Mouse (Mus musculus): Measurements from ENCODE around the gene St7. TPM values are rescaled to one million over a fixed set of nuclear protein-coding genes. Genes with fewer than 3 reads are reported as not detected.

Gene St7
- total and polyA plus RNA-seq, 2 experiments from 2014 or later: 41.9 to 67.3 TPM

- Histone ChIP-seq H3K27me3 (ENCODE audit: insufficient read depth, low read length) (no peaks in the 10 kb centered on the region), H3K27ac (ENCODE audit: low read depth, low read length) (no peak overlapping the region), H3K4me3 (ENCODE audit: low read depth, low read length) (no peak overlapping the region), H3K36me3 (ENCODE audit: insufficient read depth) (no peaks in the 10 kb centered on the region), H3K9ac (no peak overlapping the region), H3K4me2 (ENCODE audit: low read depth) (no peak overlapping the region), H3K4me1 (ENCODE audit: insufficient read depth) (no peaks in the 10 kb centered on the region), H3K9me3 (ENCODE audit: low read length) (no peaks in the 10 kb centered on the region)
- 50% methylated on average over 3 of the region's 3 CpGs for WGBS
- DNase-seq (peak; percentile 48), ATAC-seq (peak; percentile 64)
- no peak for TF ChIP-seq CTCF (IDR thresholded peaks at IDR 0.05; ENCODE audit: low read depth)
Measured at GRCm38 (mm10) chr6:17974416-17974815, 281.7 kb downstream of the St7 start.

- Histone ChIP-seq H3K27me3 (ENCODE audit: insufficient read depth, low read length) (no peaks in the 10 kb centered on the region), H3K36me3 (ENCODE audit: insufficient read depth) (no peaks in the 10 kb centered on the region), H3K27ac (ENCODE audit: low read depth, low read length) (no peak overlapping the region), H3K9me3 (ENCODE audit: low read length) (no peaks in the 10 kb centered on the region), H3K4me3 (ENCODE audit: low read depth, low read length) (no peak overlapping the region), H3K4me2 (ENCODE audit: low read depth) (no peak overlapping the region), H3K4me1 (ENCODE audit: insufficient read depth) (no peaks in the 10 kb centered on the region), H3K9ac (no peak overlapping the region)
- no peak for DNase-seq
- no peak for TF ChIP-seq CTCF (IDR thresholded peaks at IDR 0.05; ENCODE audit: low read depth)
- WGBS: 55% methylated on average over 1 of the region's 1 CpGs
- no peak for ATAC-seq
Measured at GRCm38 (mm10) chr6:17977165-17977564, 284.4 kb downstream of the St7 start.

GRCm38 (mm10) chr6:17978324-17978723 lies 285.6 kb downstream of the St7 start:
- Histone ChIP-seq H3K27ac (ENCODE audit: low read depth, low read length) (no peak overlapping the region), H3K4me1 (ENCODE audit: insufficient read depth) (no peaks in the 10 kb centered on the region), H3K36me3 (ENCODE audit: insufficient read depth) (no peaks in the 10 kb centered on the region), H3K9ac (no peak overlapping the region), H3K27me3 (ENCODE audit: insufficient read depth, low read length) (no peaks in the 10 kb centered on the region), H3K4me2 (ENCODE audit: low read depth) (no peak overlapping the region), H3K9me3 (ENCODE audit: low read length) (no peaks in the 10 kb centered on the region), H3K4me3 (ENCODE audit: low read depth, low read length) (no peak overlapping the region)
- ATAC-seq (no peak), DNase-seq (no peak)
- no peak for TF ChIP-seq CTCF (IDR thresholded peaks at IDR 0.05; ENCODE audit: low read depth)
- WGBS: 74% methylated on average over 5 of the region's 5 CpGs

- Histone ChIP-seq H3K27me3 (ENCODE audit: insufficient read depth, low read length) (no peaks in the 10 kb centered on the region), H3K27ac (ENCODE audit: low read depth, low read length) (no peak overlapping the region), H3K9ac (no peak overlapping the region), H3K4me3 (ENCODE audit: low read depth, low read length) (no peak overlapping the region), H3K36me3 (ENCODE audit: insufficient read depth) (no peaks in the 10 kb centered on the region), H3K4me1 (ENCODE audit: insufficient read depth) (no peaks in the 10 kb centered on the region), H3K4me2 (ENCODE audit: low read depth) (no peak overlapping the region), H3K9me3 (ENCODE audit: low read length) (0 out of 2 replicates have a peak, but pooled peaks cover 2% of the 10 kb centered on the region)
- TF ChIP-seq CTCF (IDR thresholded peaks at IDR 0.05; ENCODE audit: low read depth): no peak
- no peak for DNase-seq
- no peak for ATAC-seq
- WGBS: 68% methylated on average over 3 of the region's 3 CpGs
Measured at GRCm38 (mm10) chr6:17978881-17979280, 286.1 kb downstream of the St7 start.

- no peak overlapping the region for H3K4me3 ChIP-seq (ENCODE audit: low read depth, low read length)
- DNase-seq (no peak), ATAC-seq (no peak)
- WGBS: 78% methylated on average over 1 of the region's 1 CpGs
- H3K27ac ChIP-seq (ENCODE audit: low read depth, low read length): no peak overlapping the region
- H3K4me1 ChIP-seq (ENCODE audit: insufficient read depth): no peaks in the 10 kb centered on the region
- H3K27me3 ChIP-seq (ENCODE audit: insufficient read depth, low read length): no peaks in the 10 kb centered on the region
- no peak overlapping the region for H3K9ac ChIP-seq
- H3K36me3 ChIP-seq (ENCODE audit: insufficient read depth): no peaks in the 10 kb centered on the region
- no peak for TF ChIP-seq CTCF (IDR thresholded peaks at IDR 0.05; ENCODE audit: low read depth)
- 0 out of 2 replicates have a peak, but pooled peaks cover 2% of the 10 kb centered on the region for H3K9me3 ChIP-seq (ENCODE audit: low read length)
- no peak overlapping the region for H3K4me2 ChIP-seq (ENCODE audit: low read depth)
Measured at GRCm38 (mm10) chr6:17979361-17979760, 286.6 kb downstream of the St7 start.

- 92% methylated on average over 9 of the region's 9 CpGs for WGBS
- ATAC-seq (no peak), DNase-seq (no peak)
- Histone ChIP-seq H3K4me2 (ENCODE audit: low read depth) (no peak overlapping the region), H3K9me3 (ENCODE audit: low read length) (no peaks in the 10 kb centered on the region), H3K36me3 (ENCODE audit: insufficient read depth) (no peaks in the 10 kb centered on the region), H3K27ac (ENCODE audit: low read depth, low read length) (no peak overlapping the region), H3K4me1 (ENCODE audit: insufficient read depth) (no peaks in the 10 kb centered on the region), H3K4me3 (ENCODE audit: low read depth, low read length) (no peak overlapping the region), H3K27me3 (ENCODE audit: insufficient read depth, low read length) (no peaks in the 10 kb centered on the region), H3K9ac (no peak overlapping the region)
- no peak for TF ChIP-seq CTCF (IDR thresholded peaks at IDR 0.05; ENCODE audit: low read depth)
Measured at GRCm38 (mm10) chr6:17990173-17991028, 297.7 kb downstream of the St7 start.

GRCm38 (mm10) chr6:17991625-17992024 lies 298.9 kb downstream of the St7 start:
- Histone ChIP-seq H3K9ac (no peak overlapping the region), H3K4me2 (ENCODE audit: low read depth) (no peak overlapping the region), H3K9me3 (ENCODE audit: low read length) (no peaks in the 10 kb centered on the region), H3K27me3 (ENCODE audit: insufficient read depth, low read length) (no peaks in the 10 kb centered on the region), H3K36me3 (ENCODE audit: insufficient read depth) (no peaks in the 10 kb centered on the region), H3K27ac (ENCODE audit: low read depth, low read length) (no peak overlapping the region), H3K4me3 (ENCODE audit: low read depth, low read length) (no peak overlapping the region), H3K4me1 (ENCODE audit: insufficient read depth) (no peaks in the 10 kb centered on the region)
- WGBS: 73% methylated on average over 7 of the region's 7 CpGs
- no peak for TF ChIP-seq CTCF (IDR thresholded peaks at IDR 0.05; ENCODE audit: low read depth)
- ATAC-seq: no peak
- no peak for DNase-seq

Other genes starting within 250 kb of the St7 start
- 12.9 and 31.0 TPM in 2 replicates for gene Met, start 229.1 kb upstream of the St7 start, total RNA-seq (2014; rRNA removed)
- 3.7 and 3.8 TPM in 2 replicates for gene Met, start 229.1 kb upstream of the St7 start, polyA plus RNA-seq (2015; fragmentation: Nextera tagmentation; extraction: Ambion mirVana)
- gene Capza2, start 56.7 kb upstream of the St7 start, total RNA-seq (2014; rRNA removed): 204 and 233 TPM in 2 replicates
- 268 and 280 TPM in 2 replicates for gene Capza2, start 56.7 kb upstream of the St7 start, polyA plus RNA-seq (2015; fragmentation: Nextera tagmentation; extraction: Ambion mirVana)